Mouse (Mus musculus) monocyte, adult 59 days (primary cell): Measurements from ENCODE around the gene Spag8. TPM values are rescaled to one million over a fixed set of nuclear protein-coding genes. Genes with fewer than 3 reads are reported as not detected.

Experiments used
- total RNA-seq, 2 experiments: library from RNA; stranded (reverse); gene quantifications; one replicate each; pipeline ENCODE4 v1.2.4; 2023

Spag8 gene
- not detected for total RNA-seq

GRCm38 (mm10) chr4:43653161-43654015 lies at the start of gene Spag8:
TSS of gene Spag8 (minus strand) at chr4:43653594.

DNA sequence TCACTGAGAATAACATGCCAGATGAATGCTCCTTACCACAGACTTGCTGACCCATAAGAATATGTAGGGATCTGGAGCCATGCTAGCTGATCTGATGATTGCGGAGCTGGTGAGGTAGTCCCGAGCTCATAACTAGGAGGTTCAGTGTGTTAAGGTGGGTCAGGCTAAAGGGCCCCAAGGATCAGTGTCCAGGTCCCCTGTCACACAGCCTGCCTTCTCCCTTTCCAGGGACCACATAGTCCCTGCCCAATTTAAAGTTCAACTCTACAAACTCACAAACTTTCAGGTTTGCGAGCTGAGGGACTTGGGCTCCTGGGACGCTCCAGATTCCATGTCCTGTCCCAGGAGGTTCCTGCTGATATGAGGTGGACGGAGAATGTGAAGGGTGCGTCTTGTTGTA lies 47.3 kb upstream of the Spag8 start, which contains the start of gene Olfr70:
Gene Olfr70, minus strand, starts transcription at position 101 of the 400 bp plus-strand sequence.

DNA sequence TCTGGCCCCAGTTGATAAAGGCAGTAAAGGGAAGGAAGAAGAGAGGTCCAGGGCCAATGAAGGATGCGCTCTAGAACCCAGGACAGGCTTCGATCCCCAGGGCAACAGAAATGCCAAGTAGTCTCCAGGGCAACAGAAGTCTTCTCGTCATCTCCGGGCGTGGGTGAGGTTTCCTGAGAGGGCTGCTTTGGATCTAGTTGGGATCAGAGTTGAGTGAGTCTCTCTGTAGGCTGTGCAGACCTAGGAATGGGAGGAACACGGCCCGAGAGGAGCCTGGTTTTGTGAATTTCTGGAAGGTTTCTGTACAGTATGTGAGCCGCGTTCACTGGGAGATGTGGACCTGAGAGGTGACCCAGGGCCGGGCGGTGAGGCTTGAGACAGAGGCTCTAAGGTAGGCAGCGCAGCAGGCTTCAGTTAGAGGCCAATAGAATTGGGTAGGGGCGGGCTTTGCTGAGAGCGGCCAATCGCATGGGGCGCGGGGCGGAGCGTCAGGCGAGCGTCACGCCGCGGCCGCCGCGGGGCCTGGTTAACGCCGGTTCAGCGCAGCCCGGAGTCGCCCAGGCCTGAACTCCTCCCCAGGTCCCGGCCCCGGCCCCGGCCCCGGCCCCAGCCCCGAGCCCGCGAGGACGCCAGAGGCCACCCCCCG lies 15.5 kb upstream of the Spag8 start, which contains the start of the genes Tmem8b and Fam221b:
Gene Tmem8b, plus strand, starts transcription at position 190 of the 646 bp plus-strand sequence.
Gene Fam221b, minus strand, starts transcription at position 364 of the 646 bp plus-strand sequence.

DNA sequence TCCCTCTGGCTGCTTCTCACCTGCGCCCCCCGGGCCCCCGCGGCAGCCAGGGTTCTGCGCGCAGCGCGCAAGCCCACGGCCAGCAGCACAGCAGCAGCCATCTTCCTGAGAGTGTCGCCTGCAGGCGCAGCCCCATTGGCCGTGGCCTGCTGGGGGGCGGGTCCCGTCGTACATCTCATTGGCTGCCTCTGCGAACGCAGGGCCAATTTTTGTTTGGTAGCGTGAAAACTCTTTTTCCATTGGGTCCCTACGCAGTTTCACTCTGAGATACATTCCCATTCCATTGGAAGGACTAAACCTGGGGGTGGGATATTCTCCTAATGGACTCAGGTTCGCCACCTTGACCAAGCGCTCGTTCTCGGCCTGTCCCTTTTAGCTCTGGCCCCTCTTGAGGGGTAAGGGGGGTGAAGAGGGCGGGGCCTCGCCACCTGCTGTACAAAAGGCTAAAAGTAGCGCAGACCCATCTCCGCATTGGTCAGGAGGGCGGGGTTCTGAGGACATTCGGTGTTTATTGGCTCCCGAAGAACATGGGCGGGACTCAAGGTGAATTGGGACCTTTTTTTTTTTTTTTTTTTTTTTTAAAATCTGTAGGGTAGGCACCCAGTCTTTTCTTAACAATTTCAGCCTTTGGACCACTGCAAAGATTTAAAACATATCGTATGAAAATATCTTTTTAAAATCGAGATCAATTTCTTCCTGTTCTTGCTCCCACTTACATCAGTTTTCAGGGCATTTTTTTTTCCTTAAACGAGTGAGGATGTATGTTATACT lies 3.1 kb upstream of the Spag8 start, which contains the start of gene Hint2:
Gene Hint2, minus strand, starts transcription at position 128 of the 771 bp plus-strand sequence.

DNA sequence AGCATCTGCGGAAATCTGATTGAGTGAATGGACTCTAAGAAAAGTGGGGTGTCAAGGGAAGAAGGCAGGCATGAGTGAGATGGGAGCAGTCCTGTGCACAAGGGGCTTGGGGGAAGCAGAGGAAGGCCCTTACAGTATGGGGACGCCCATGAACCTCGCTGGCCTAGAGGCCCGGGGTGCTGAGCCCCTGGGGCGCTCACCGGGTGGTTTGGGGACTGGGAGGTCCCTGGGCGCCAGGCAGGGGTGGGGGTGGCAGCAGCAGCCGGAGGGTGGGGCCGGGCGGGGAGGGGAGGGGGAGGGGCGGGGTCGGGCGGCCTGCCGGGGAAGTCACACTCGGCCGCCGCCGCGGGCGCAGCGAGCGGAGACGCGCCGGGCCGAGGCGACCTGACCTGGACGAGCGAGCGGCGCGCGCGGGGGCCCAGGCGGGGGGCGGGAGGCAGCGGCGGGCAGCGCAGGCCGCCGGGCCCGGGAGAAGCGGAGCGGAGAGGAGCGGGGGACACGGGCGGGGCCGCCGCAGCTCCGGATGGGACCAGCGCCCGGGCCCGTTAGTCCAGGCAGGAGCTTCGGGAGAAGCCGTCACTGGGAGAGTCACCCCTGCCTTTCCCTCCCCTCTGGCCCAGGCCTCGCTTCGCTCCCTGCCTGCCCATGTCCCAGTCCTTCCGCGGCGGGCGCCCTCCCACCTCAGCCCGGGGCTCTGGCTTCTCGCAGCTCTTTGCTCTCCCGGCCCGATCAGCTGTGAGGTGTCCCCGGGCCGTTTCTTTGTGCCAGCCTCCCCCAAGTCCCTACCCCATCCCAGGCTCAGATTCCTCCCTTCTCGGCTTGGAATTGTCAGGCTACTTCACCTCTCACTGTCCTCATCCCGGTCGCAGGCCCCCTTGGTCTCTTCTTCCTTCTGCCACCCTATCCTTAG lies 22.1 kb downstream of the Spag8 start, which contains the start of gene Npr2:
Gene Npr2, plus strand, starts transcription at position 890 of the 910 bp plus-strand sequence.

Other genes with a start within 250 kb of the Spag8 start
- gene Fam166b, start 224.5 kb downstream of the Spag8 start, total RNA-seq, result not detected
- gene Tesk1, start 211.7 kb downstream of the Spag8 start, total RNA-seq, result 10 to 100 TPM; 37.3 to 37.8 TPM
- 10 to 100 TPM in 1 of 2 experiments, 1 to 10 TPM in 1; 8.2 to 10.6 TPM for gene Cd72, start 199.0 kb downstream of the Spag8 start, total RNA-seq
- gene Sit1, start 169.9 kb downstream of the Spag8 start, total RNA-seq, result not detected
- gene Ccdc107, start 160.7 kb downstream of the Spag8 start, total RNA-seq, result 10 to 100 TPM; 10.6 to 11.3 TPM
- 1 to 10 TPM; 2.5 to 2.6 TPM for gene Arhgef39, start 153.9 kb downstream of the Spag8 start, total RNA-seq
- gene Car9, start 146.6 kb downstream of the Spag8 start, total RNA-seq, result 1 to 10 TPM; 2.2 to 5.1 TPM
- gene Tpm2, start 129.8 kb downstream of the Spag8 start, total RNA-seq, result under 1 TPM; 0.36 to 0.58 TPM
- 100 to 1,000 TPM in 1 of 2 experiments, 10 to 100 TPM in 1; 69.0 to 105 TPM for gene Creb3, start 91.3 kb downstream of the Spag8 start, total RNA-seq
- 100 to 1,000 TPM; 825 to 900 TPM for gene Tln1, start 90.9 kb downstream of the Spag8 start, total RNA-seq
- gene Rgp1, start 74.9 kb downstream of the Spag8 start, total RNA-seq, result 10 to 100 TPM; 27.9 to 30.9 TPM
- gene Gba2, start 74.7 kb downstream of the Spag8 start, total RNA-seq, result 10 to 100 TPM; 25.2 to 34.6 TPM
- not detected for gene Msmp, start 69.1 kb downstream of the Spag8 start, total RNA-seq
- gene Npr2, start 21.7 kb downstream of the Spag8 start, total RNA-seq, result under 1 TPM in 1 of 2 experiments, not detected in 1; 0.39 TPM
- 10 to 100 TPM; 13.7 to 14.6 TPM for gene Hint2, start 2.9 kb upstream of the Spag8 start, total RNA-seq
- 1 to 10 TPM; 1.9 to 2.2 TPM for gene Tmem8b, start 15.4 kb upstream of the Spag8 start, total RNA-seq
- gene Fam221b, start 15.6 kb upstream of the Spag8 start, total RNA-seq, result under 1 TPM in 1 of 2 experiments, not detected in 1; 0.13 TPM
- gene Olfr70, start 47.2 kb upstream of the Spag8 start, total RNA-seq, result not detected
- not detected for gene Olfr71, start 56.7 kb upstream of the Spag8 start, total RNA-seq
- not detected for gene Hrct1, start 73.6 kb upstream of the Spag8 start, total RNA-seq
- not detected for gene Spaar, start 76.4 kb upstream of the Spag8 start, total RNA-seq
- not detected for gene Olfr159, start 117.4 kb upstream of the Spag8 start, total RNA-seq
- gene Olfr156, start 170.3 kb upstream of the Spag8 start, total RNA-seq, result not detected
- not detected for gene Olfr157, start 186.6 kb upstream of the Spag8 start, total RNA-seq
- not detected for gene Olfr155, start 198.0 kb upstream of the Spag8 start, total RNA-seq
- gene Reck, start 221.9 kb upstream of the Spag8 start, total RNA-seq, result under 1 TPM; 0.18 to 0.39 TPM